Mouse (Mus musculus) liver, adult 2 months (tissue): Measurements from ENCODE around the gene Fhad1.

Experiments used
- CTCF ChIP-seq: fragments of 200-500 bp; IDR thresholded peaks from 2 replicates; pipeline ENCODE4 v1.5.1; 2011; ENCODE audit warnings: low read depth, low read length, control low read depth
- POLR2A ChIP-seq: fragments of 200-500 bp; IDR thresholded peaks from 2 replicates; pipeline ENCODE4 v1.6.1; 2011; ENCODE audit warnings: low read length, control low read depth; ENCODE audit not compliant: insufficient read depth; ENCODE audit errors: extremely low read depth

GRCm38 (mm10) chr4:142047005-142047404 is 32.1 kb upstream of the Fhad1 start:
- TF ChIP-seq POLR2A = no peak
- no peak for TF ChIP-seq CTCF
